Mouse (Mus musculus) liver, adult 2 months (tissue): Measurements from ENCODE around the gene Pgam1.

ENCODE experiments used
- CTCF ChIP-seq: fragments of 200-500 bp; IDR thresholded peaks from 2 replicates; pipeline ENCODE4 v1.5.1; 2011; ENCODE audit warnings: low read depth, low read length, control low read depth
- POLR2A ChIP-seq: fragments of 200-500 bp; IDR thresholded peaks from 2 replicates; pipeline ENCODE4 v1.6.1; 2011; ENCODE audit warnings: low read length, control low read depth; ENCODE audit not compliant: insufficient read depth; ENCODE audit errors: extremely low read depth

GRCm38 (mm10) chr19:41933179-41934086 is 21.7 kb downstream of the Pgam1 start, which contains the start of the genes Exosc1 and Zdhhc16:
- TF ChIP-seq CTCF (no peak), POLR2A (peak; percentile 50)
